Mouse (Mus musculus) myocyte (in vitro differentiated cells): Measurements from ENCODE around the gene Blnk.

Experiments
- E2F4 ChIP-seq: IDR thresholded peaks from one replicate; pipeline ENCODE4 v1.6.1; 2011; ENCODE audit warnings: mild to moderate bottlenecking, control low read depth, moderate library complexity; ENCODE audit not compliant: insufficient read depth
- MAX ChIP-seq: IDR thresholded peaks from one replicate; pipeline ENCODE4 v1.6.1; 2011; ENCODE audit warnings: low read depth, mild to moderate bottlenecking, control low read depth
- POLR2A ChIP-seq: IDR thresholded peaks from one replicate; pipeline ENCODE4 v1.6.1; 2011; ENCODE audit warnings: low read depth, mild to moderate bottlenecking, control low read depth, moderate library complexity; ENCODE audit not compliant: insufficient read length

DNA sequence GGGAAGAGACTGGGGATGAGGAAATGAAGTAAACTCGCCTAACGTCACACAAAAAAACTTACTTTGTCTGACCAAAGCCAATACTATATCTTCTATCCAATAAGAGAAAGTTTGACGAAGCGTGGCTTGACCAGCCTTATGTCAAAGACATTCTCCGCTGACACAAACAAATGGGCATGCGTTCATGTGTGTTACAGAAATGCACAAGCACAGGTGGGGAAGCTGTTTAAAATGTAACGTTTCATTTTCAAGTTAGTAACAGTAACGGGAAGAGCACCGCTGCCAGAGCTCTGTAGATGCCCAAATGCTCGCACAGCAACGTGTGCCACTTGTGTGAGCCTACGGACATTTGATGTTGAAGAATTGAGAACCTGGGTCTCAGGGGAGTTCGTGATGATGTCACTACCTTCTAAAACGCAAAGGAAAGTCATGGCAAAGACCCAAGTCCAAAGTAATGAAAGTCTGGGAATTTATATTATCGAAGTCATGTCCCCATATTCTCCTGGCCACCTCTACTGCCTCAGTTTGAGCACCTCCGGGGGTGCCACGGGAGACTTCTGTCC is 3.5 kb downstream of the Blnk start:
- TF ChIP-seq E2F4, result no peak
- TF ChIP-seq POLR2A, result no peak
- TF ChIP-seq MAX, result no peak
